Mouse (Mus musculus) forebrain, embryonic 10.5 days (tissue): ENCODE data around the gene Dusp1. TPM values are rescaled to one million over a fixed set of nuclear protein-coding genes. Genes with fewer than 3 reads are reported as not detected.
A peak's percentile ranks its signal among the peaks of the same experiment; 100 is the strongest.

Experiments used
- DNase-seq: peaks from one replicate; pipeline ENCODE4 v3.0.0-alpha.2; 2017; ENCODE audit warnings: low spot score; ENCODE audit errors: extremely low spot score
- H3K27ac ChIP-seq: fragments of 300-500 bp; sonication (generic); 2 replicates; pipeline ENCODE4 v1.5.1; 2016; ENCODE audit warnings: mild to moderate bottlenecking
- H3K27me3 ChIP-seq: fragments of 300-500 bp; sonication (generic); 2 replicates; pipeline ENCODE4 v1.6.1; 2016; ENCODE audit warnings: mild to moderate bottlenecking; ENCODE audit not compliant: poor library complexity, severe bottlenecking
- H3K36me3 ChIP-seq: fragments of 300-500 bp; sonication (generic); replicated peaks from 2 replicates; pipeline ENCODE4 v1.6.1; 2016; ENCODE audit warnings: mild to moderate bottlenecking, moderate library complexity
- H3K4me1 ChIP-seq: fragments of 300-500 bp; sonication (generic); 2 replicates; pipeline ENCODE4 v1.6.1; 2016
- H3K4me3 ChIP-seq: fragments of 300-500 bp; sonication (generic); 2 replicates; pipeline ENCODE4 v1.5.1; 2016; ENCODE audit warnings: mild to moderate bottlenecking, moderate library complexity
- H3K9me3 ChIP-seq: fragments of 300-500 bp; sonication (generic); 2 replicates; pipeline ENCODE4 v1.6.1; 2016; ENCODE audit warnings: mild to moderate bottlenecking, moderate library complexity
- WGBS: fragments of 180-500 bp; shearing (Covaris S2); methylation state at CpG from one replicate; pipeline ENCODE4 v1.1.7; 2016; 5-methylcytosine and 5-hydroxymethylcytosine counted together
- polyA plus RNA-seq: library from polyadenylated mRNA; unstranded; fragments of >200 nt; fragmentation: Nextera tagmentation; extraction: Ambion mirVana; gene quantifications from 2 replicates; pipeline ENCODE4 v1.2.1, GENCODE M21; 2016

The Dusp1 gene
- polyA plus RNA-seq, 1 experiment from 2014 or later: 24.4 TPM

GRCm38 (mm10) chr17:26479619-26480018 is 82.3 kb downstream of the Dusp1 start:
- H3K9me3 ChIP-seq: no peaks in the 10 kb centered on the region
- H3K4me1 ChIP-seq: peaks cover 8% of the 10 kb centered on the region; the same call in 1 of the 2 replicates
- no peak overlapping the region for H3K27ac ChIP-seq
- no peaks in the 10 kb centered on the region for H3K27me3 ChIP-seq
- DNase-seq: no peak
- no peaks in the 10 kb centered on the region for H3K36me3 ChIP-seq
- no peak overlapping the region for H3K4me3 ChIP-seq
- WGBS: 87% methylated on average over 6 of the region's 6 CpGs

- WGBS: 87% methylated on average over 4 of the region's 4 CpGs
- Histone ChIP-seq H3K4me1 (peaks cover 8% of the 10 kb centered on the region; the same call in 1 of the 2 replicates), H3K4me3 (no peak overlapping the region), H3K36me3 (no peaks in the 10 kb centered on the region), H3K9me3 (no peaks in the 10 kb centered on the region), H3K27me3 (no peaks in the 10 kb centered on the region), H3K27ac (no peak overlapping the region)
- DNase-seq: no peak
These were observed 83.3 kb downstream of the Dusp1 start for GRCm38 (mm10) chr17:26478672-26479071.

- Histone ChIP-seq H3K27ac (no peak overlapping the region), H3K4me3 (no peak overlapping the region), H3K4me1 (peaks cover 8% of the 10 kb centered on the region; the same call in 1 of the 2 replicates), H3K36me3 (no peaks in the 10 kb centered on the region), H3K9me3 (no peaks in the 10 kb centered on the region), H3K27me3 (no peaks in the 10 kb centered on the region)
- no peak for DNase-seq
- WGBS: 66% methylated on average over 6 of the region's 6 CpGs
These were observed 85.1 kb downstream of the Dusp1 start for GRCm38 (mm10) chr17:26476871-26477270.

- no peaks in the 10 kb centered on the region for H3K36me3 ChIP-seq
- H3K4me1 ChIP-seq: peaks cover 4% of the 10 kb centered on the region
- no peak overlapping the region for H3K4me3 ChIP-seq
- WGBS: 87% methylated on average over 13 of the region's 13 CpGs
- peaks cover 7% of the 10 kb centered on the region for H3K27me3 ChIP-seq
- DNase-seq: no peak
- H3K9me3 ChIP-seq: no peaks in the 10 kb centered on the region
- no peak overlapping the region for H3K27ac ChIP-seq
These were observed 93.6 kb downstream of the Dusp1 start for GRCm38 (mm10) chr17:26468102-26468894.

GRCm38 (mm10) chr17:26467619-26468018 is 94.3 kb downstream of the Dusp1 start:
- Histone ChIP-seq H3K27ac (no peak overlapping the region), H3K9me3 (no peaks in the 10 kb centered on the region), H3K4me3 (no peak overlapping the region), H3K36me3 (no peaks in the 10 kb centered on the region), H3K27me3 (peaks cover 7% of the 10 kb centered on the region), H3K4me1 (peaks cover 7% of the 10 kb centered on the region)
- DNase-seq: no peak
- WGBS: 84% methylated on average over 4 of the region's 4 CpGs

- WGBS: 13% methylated on average over 4 of the region's 4 CpGs
- peak overlapping the region; percentile 36 for H3K27ac ChIP-seq
- peaks cover 7% of the 10 kb centered on the region for H3K27me3 ChIP-seq
- H3K4me3 ChIP-seq: no peak overlapping the region
- peak; percentile 76 for DNase-seq
- H3K36me3 ChIP-seq: no peaks in the 10 kb centered on the region
- peaks cover 9% of the 10 kb centered on the region for H3K4me1 ChIP-seq
- no peaks in the 10 kb centered on the region for H3K9me3 ChIP-seq
These were observed 95.2 kb downstream of the Dusp1 start for GRCm38 (mm10) chr17:26466741-26467150.

GRCm38 (mm10) chr17:26464972-26465371 is 97.0 kb downstream of the Dusp1 start:
- no peaks in the 10 kb centered on the region for H3K36me3 ChIP-seq
- 73% methylated on average over 7 of the region's 7 CpGs for WGBS
- H3K4me3 ChIP-seq: no peak overlapping the region
- peak overlapping the region; percentile 48; the same call in 1 of the 2 replicates for H3K27ac ChIP-seq
- peaks cover 7% of the 10 kb centered on the region for H3K27me3 ChIP-seq
- DNase-seq: no peak
- H3K9me3 ChIP-seq: no peaks in the 10 kb centered on the region
- peaks cover 9% of the 10 kb centered on the region for H3K4me1 ChIP-seq

GRCm38 (mm10) chr17:26464481-26464880 is 97.4 kb downstream of the Dusp1 start:
- no peak for DNase-seq
- 84% methylated on average over 9 of the region's 9 CpGs for WGBS

GRCm38 (mm10) chr17:26463984-26464383 is 97.9 kb downstream of the Dusp1 start:
- Histone ChIP-seq H3K4me3 (no peak overlapping the region), H3K27ac (no peak overlapping the region), H3K27me3 (peaks cover 7% of the 10 kb centered on the region), H3K9me3 (no peaks in the 10 kb centered on the region), H3K4me1 (peaks cover 9% of the 10 kb centered on the region), H3K36me3 (no peaks in the 10 kb centered on the region)
- WGBS: 56% methylated on average over 4 of the region's 4 CpGs
- no peak for DNase-seq

More at GRCm38 (mm10) chr17:26464481-26464880, 97.4 kb downstream of the Dusp1 start:
- Histone ChIP-seq H3K4me1 (peaks cover 9% of the 10 kb centered on the region), H3K9me3 (no peaks in the 10 kb centered on the region), H3K4me3 (no peak overlapping the region), H3K27ac (0 out of 2 replicates have a peak overlapping the region, but pooled peaks have one; percentile 35), H3K27me3 (peaks cover 7% of the 10 kb centered on the region), H3K36me3 (no peaks in the 10 kb centered on the region)

GRCm38 (mm10) chr17:26463432-26463831 is 98.5 kb downstream of the Dusp1 start:
- no peak overlapping the region for H3K4me3 ChIP-seq
- peaks cover 7% of the 10 kb centered on the region for H3K27me3 ChIP-seq
- no peaks in the 10 kb centered on the region for H3K9me3 ChIP-seq
- H3K36me3 ChIP-seq: no peaks in the 10 kb centered on the region
- peaks cover 9% of the 10 kb centered on the region for H3K4me1 ChIP-seq
- H3K27ac ChIP-seq: no peak overlapping the region
- no peak for DNase-seq
- 91% methylated on average over 5 of the region's 5 CpGs for WGBS

GRCm38 (mm10) chr17:26462634-26463170 is 99.2 kb downstream of the Dusp1 start:
- peak; percentile 78 for DNase-seq
- peaks cover 9% of the 10 kb centered on the region for H3K4me1 ChIP-seq
- no peak overlapping the region for H3K4me3 ChIP-seq
- WGBS: 37% methylated on average over 12 of the region's 12 CpGs
- H3K36me3 ChIP-seq: no peaks in the 10 kb centered on the region
- peaks cover 7% of the 10 kb centered on the region for H3K27me3 ChIP-seq
- H3K27ac ChIP-seq: no peak overlapping the region
- no peaks in the 10 kb centered on the region for H3K9me3 ChIP-seq

- Histone ChIP-seq H3K36me3 (no peaks in the 10 kb centered on the region), H3K9me3 (no peaks in the 10 kb centered on the region), H3K27ac (no peak overlapping the region), H3K27me3 (no peaks in the 10 kb centered on the region), H3K4me1 (peaks cover 8% of the 10 kb centered on the region; the same call in 1 of the 2 replicates), H3K4me3 (no peak overlapping the region)
- DNase-seq: no peak
- WGBS: 77% methylated on average over 7 of the region's 7 CpGs
These were observed 103.9 kb downstream of the Dusp1 start for GRCm38 (mm10) chr17:26458049-26458448.

- H3K36me3 ChIP-seq: no peaks in the 10 kb centered on the region
- H3K9me3 ChIP-seq: no peaks in the 10 kb centered on the region
- no peak overlapping the region for H3K27ac ChIP-seq
- peaks cover 4% of the 10 kb centered on the region; the same call in 1 of the 2 replicates for H3K4me1 ChIP-seq
- no peak for DNase-seq
- no peak overlapping the region for H3K4me3 ChIP-seq
- 0 out of 2 replicates have a peak, but pooled peaks cover under 1% of the 10 kb centered on the region for H3K27me3 ChIP-seq
These were observed 104.4 kb downstream of the Dusp1 start for GRCm38 (mm10) chr17:26457506-26457905.
